Mouse (Mus musculus): ENCODE measurements around the gene Samd5. TPM values are rescaled to one million over a fixed set of nuclear protein-coding genes. Genes with fewer than 3 reads are reported as not detected.

Samd5 gene
- polyA plus RNA-seq, 1 experiment from 2014 or later, result 2.5 TPM

GRCm38 (mm10) chr10:9605635-9606034 lies 69.4 kb downstream of the Samd5 start:
- Histone ChIP-seq H3K27ac (ENCODE audit: low read depth, low read length) (no peak overlapping the region), H3K4me2 (ENCODE audit: low read length) (no peak overlapping the region), H3K9me3 (replicated peaks; ENCODE audit: control insufficient read depth, low read length) (no peaks in the 10 kb centered on the region), H3K9ac (ENCODE audit: low read length) (no peak overlapping the region), H3K4me1 (ENCODE audit: control insufficient read depth, insufficient read depth, low read length) (no peaks in the 10 kb centered on the region), H3K36me3 (ENCODE audit: control insufficient read depth, insufficient read depth, low read length) (no peaks in the 10 kb centered on the region), H3K27me3 (replicated peaks; ENCODE audit: control insufficient read depth, insufficient read depth, low read length) (no peaks in the 10 kb centered on the region), H3K4me3 (ENCODE audit: low read depth, low read length) (no peak overlapping the region)
- ATAC-seq (no peak), DNase-seq (ENCODE audit: low spot score) (peak; percentile 54)
- WGBS, result 81% methylated on average over 5 of the region's 5 CpGs

GRCm38 (mm10) chr10:9603290-9603689 lies 71.7 kb downstream of the Samd5 start:
- 51% methylated on average over 5 of the region's 5 CpGs for WGBS
- no peak overlapping the region for H3K9ac ChIP-seq (ENCODE audit: low read length)
- no peaks in the 10 kb centered on the region for H3K4me1 ChIP-seq (ENCODE audit: control insufficient read depth, insufficient read depth, low read length)
- H3K36me3 ChIP-seq (ENCODE audit: control insufficient read depth, insufficient read depth, low read length), result no peaks in the 10 kb centered on the region
- no peak for DNase-seq (ENCODE audit: low spot score)
- no peak overlapping the region for H3K4me2 ChIP-seq (ENCODE audit: low read length)
- no peak for ATAC-seq
- H3K27me3 ChIP-seq (replicated peaks; ENCODE audit: control insufficient read depth, insufficient read depth, low read length), result no peaks in the 10 kb centered on the region
- H3K9me3 ChIP-seq (replicated peaks; ENCODE audit: control insufficient read depth, low read length), result no peaks in the 10 kb centered on the region
- H3K27ac ChIP-seq (ENCODE audit: low read depth, low read length), result no peak overlapping the region
- H3K4me3 ChIP-seq (ENCODE audit: low read depth, low read length), result no peak overlapping the region

GRCm38 (mm10) chr10:9602845-9603244 lies 72.2 kb downstream of the Samd5 start:
- WGBS, result 85% methylated on average over 5 of the region's 5 CpGs
- Histone ChIP-seq H3K4me1 (ENCODE audit: control insufficient read depth, insufficient read depth, low read length) (no peaks in the 10 kb centered on the region), H3K36me3 (ENCODE audit: control insufficient read depth, insufficient read depth, low read length) (no peaks in the 10 kb centered on the region), H3K9ac (ENCODE audit: low read length) (no peak overlapping the region), H3K4me2 (ENCODE audit: low read length) (no peak overlapping the region), H3K27ac (ENCODE audit: low read depth, low read length) (no peak overlapping the region), H3K27me3 (replicated peaks; ENCODE audit: control insufficient read depth, insufficient read depth, low read length) (no peaks in the 10 kb centered on the region), H3K4me3 (ENCODE audit: low read depth, low read length) (no peak overlapping the region), H3K9me3 (replicated peaks; ENCODE audit: control insufficient read depth, low read length) (no peaks in the 10 kb centered on the region)
- no peak for DNase-seq (ENCODE audit: low spot score)
- ATAC-seq, result no peak

- DNase-seq (ENCODE audit: low spot score) (no peak), ATAC-seq (no peak)
- Histone ChIP-seq H3K27me3 (replicated peaks; ENCODE audit: control insufficient read depth, insufficient read depth, low read length) (no peaks in the 10 kb centered on the region), H3K9me3 (replicated peaks; ENCODE audit: control insufficient read depth, low read length) (no peaks in the 10 kb centered on the region), H3K4me2 (ENCODE audit: low read length) (no peak overlapping the region), H3K4me1 (ENCODE audit: control insufficient read depth, insufficient read depth, low read length) (no peaks in the 10 kb centered on the region), H3K4me3 (ENCODE audit: low read depth, low read length) (no peak overlapping the region), H3K36me3 (ENCODE audit: control insufficient read depth, insufficient read depth, low read length) (no peaks in the 10 kb centered on the region), H3K27ac (ENCODE audit: low read depth, low read length) (no peak overlapping the region), H3K9ac (ENCODE audit: low read length) (no peak overlapping the region)
- WGBS, result 93% methylated on average over 4 of the region's 4 CpGs
Measured at GRCm38 (mm10) chr10:9602389-9602788, 72.6 kb downstream of the Samd5 start.

- WGBS, result 65% methylated on average over 5 of the region's 5 CpGs
- H3K9ac ChIP-seq (ENCODE audit: low read length), result no peak overlapping the region
- DNase-seq (ENCODE audit: low spot score) (no peak), ATAC-seq (no peak)
- no peaks in the 10 kb centered on the region for H3K27me3 ChIP-seq (replicated peaks; ENCODE audit: control insufficient read depth, insufficient read depth, low read length)
- no peaks in the 10 kb centered on the region for H3K36me3 ChIP-seq (ENCODE audit: control insufficient read depth, insufficient read depth, low read length)
- no peak overlapping the region for H3K4me2 ChIP-seq (ENCODE audit: low read length)
- no peaks in the 10 kb centered on the region for H3K4me1 ChIP-seq (ENCODE audit: control insufficient read depth, insufficient read depth, low read length)
- H3K4me3 ChIP-seq (ENCODE audit: low read depth, low read length), result no peak overlapping the region
- no peaks in the 10 kb centered on the region for H3K9me3 ChIP-seq (replicated peaks; ENCODE audit: control insufficient read depth, low read length)
- no peak overlapping the region for H3K27ac ChIP-seq (ENCODE audit: low read depth, low read length)
Measured at GRCm38 (mm10) chr10:9596228-9596627, 78.8 kb downstream of the Samd5 start.

GRCm38 (mm10) chr10:9594666-9595065 lies 80.3 kb downstream of the Samd5 start:
- H3K4me2 ChIP-seq (ENCODE audit: low read length), result no peak overlapping the region
- no peaks in the 10 kb centered on the region for H3K36me3 ChIP-seq (ENCODE audit: control insufficient read depth, insufficient read depth, low read length)
- H3K4me3 ChIP-seq (ENCODE audit: low read depth, low read length), result no peak overlapping the region
- no peaks in the 10 kb centered on the region for H3K9me3 ChIP-seq (replicated peaks; ENCODE audit: control insufficient read depth, low read length)
- ATAC-seq, result no peak
- H3K27me3 ChIP-seq (replicated peaks; ENCODE audit: control insufficient read depth, insufficient read depth, low read length), result no peaks in the 10 kb centered on the region
- no peak for DNase-seq (ENCODE audit: low spot score)
- 88% methylated on average over 4 of the region's 4 CpGs for WGBS
- no peaks in the 10 kb centered on the region for H3K4me1 ChIP-seq (ENCODE audit: control insufficient read depth, insufficient read depth, low read length)
- no peak overlapping the region for H3K27ac ChIP-seq (ENCODE audit: low read depth, low read length)
- no peak overlapping the region for H3K9ac ChIP-seq (ENCODE audit: low read length)

GRCm38 (mm10) chr10:9590606-9591005 lies 84.4 kb downstream of the Samd5 start:
- Histone ChIP-seq H3K4me3 (ENCODE audit: low read depth, low read length) (no peak overlapping the region), H3K9me3 (replicated peaks; ENCODE audit: control insufficient read depth, low read length) (no peaks in the 10 kb centered on the region), H3K4me1 (ENCODE audit: control insufficient read depth, insufficient read depth, low read length) (no peaks in the 10 kb centered on the region), H3K27me3 (replicated peaks; ENCODE audit: control insufficient read depth, insufficient read depth, low read length) (no peaks in the 10 kb centered on the region), H3K4me2 (ENCODE audit: low read length) (no peak overlapping the region), H3K27ac (ENCODE audit: low read depth, low read length) (no peak overlapping the region), H3K9ac (ENCODE audit: low read length) (no peak overlapping the region), H3K36me3 (ENCODE audit: control insufficient read depth, insufficient read depth, low read length) (no peaks in the 10 kb centered on the region)
- no peak for ATAC-seq
- no peak for DNase-seq (ENCODE audit: low spot score)
- 61% methylated on average over 2 of the region's 2 CpGs for WGBS

- Histone ChIP-seq H3K4me3 (ENCODE audit: low read depth, low read length) (no peak overlapping the region), H3K27me3 (replicated peaks; ENCODE audit: control insufficient read depth, insufficient read depth, low read length) (no peaks in the 10 kb centered on the region), H3K36me3 (ENCODE audit: control insufficient read depth, insufficient read depth, low read length) (no peaks in the 10 kb centered on the region), H3K27ac (ENCODE audit: low read depth, low read length) (no peak overlapping the region), H3K9me3 (replicated peaks; ENCODE audit: control insufficient read depth, low read length) (no peaks in the 10 kb centered on the region), H3K9ac (ENCODE audit: low read length) (no peak overlapping the region), H3K4me2 (ENCODE audit: low read length) (no peak overlapping the region), H3K4me1 (ENCODE audit: control insufficient read depth, insufficient read depth, low read length) (no peaks in the 10 kb centered on the region)
- DNase-seq (ENCODE audit: low spot score) (peak; percentile 20), ATAC-seq (no peak)
- WGBS, result 83% methylated on average over 5 of the region's 5 CpGs
Measured at GRCm38 (mm10) chr10:9586328-9586727, 88.7 kb downstream of the Samd5 start.

- Histone ChIP-seq H3K4me3 (ENCODE audit: low read depth, low read length) (no peak overlapping the region), H3K9me3 (replicated peaks; ENCODE audit: control insufficient read depth, low read length) (no peaks in the 10 kb centered on the region), H3K4me2 (ENCODE audit: low read length) (no peak overlapping the region), H3K27me3 (replicated peaks; ENCODE audit: control insufficient read depth, insufficient read depth, low read length) (no peaks in the 10 kb centered on the region), H3K9ac (ENCODE audit: low read length) (no peak overlapping the region), H3K27ac (ENCODE audit: low read depth, low read length) (no peak overlapping the region), H3K36me3 (ENCODE audit: control insufficient read depth, insufficient read depth, low read length) (no peaks in the 10 kb centered on the region), H3K4me1 (ENCODE audit: control insufficient read depth, insufficient read depth, low read length) (no peaks in the 10 kb centered on the region)
- DNase-seq (ENCODE audit: low spot score), result peak; percentile 73
- ATAC-seq, result no peak
- WGBS, result 75% methylated on average over 5 of the region's 5 CpGs
Measured at GRCm38 (mm10) chr10:9579374-9579773, 95.6 kb downstream of the Samd5 start.
